Mouse (Mus musculus): ENCODE results near the gene A430005L14Rik. TPM values are rescaled to one million over a fixed set of nuclear protein-coding genes. Genes with fewer than 3 reads are reported as not detected.
A peak's percentile ranks its signal among the peaks of the same experiment; 100 is the strongest.
"Not testable (repeated sequence)": the region's sequence is repeated elsewhere in the genome, so short reads cannot be mapped to it uniquely, and the experiment has no call there.

Gene A430005L14Rik
- 70.4 and 76.6 TPM in 2 replicates for polyA plus RNA-seq (2014; fragmentation: Nextera tagmentation; extraction: Ambion mirVana)

- H3K36me3 ChIP-seq (ENCODE audit: control insufficient read depth, insufficient read depth, low read length), result peaks cover 18% of the 10 kb centered on the region
- no peaks in the 10 kb centered on the region for H3K27me3 ChIP-seq (ENCODE audit: control insufficient read depth, insufficient read depth, low read length)
- H3K4me2 ChIP-seq (replicated peaks; ENCODE audit: low read depth, low read length), result peak within 1 kb of the TSS; percentile 64
- H3K4me3 ChIP-seq (ENCODE audit: low read depth, low read length), result peak within 1 kb of the TSS; percentile 57
- peaks cover 10% of the 10 kb centered on the region; the same call in 1 of the 2 replicates for H3K4me1 ChIP-seq (ENCODE audit: control insufficient read depth, insufficient read depth, low read length)
- H3K9me3 ChIP-seq (ENCODE audit: control insufficient read depth, low read depth, low read length), result no peaks in the 10 kb centered on the region
- peak within 1 kb of the TSS; percentile 55 for H3K9ac ChIP-seq (replicated peaks; ENCODE audit: low read depth, low read length)
- ATAC-seq (ENCODE audit: insufficient number of reproducible peaks, insufficient read depth, low FRiP score, low read depth), result peak; percentile 95
- peak within 1 kb of the TSS; percentile 86 for H3K27ac ChIP-seq (ENCODE audit: low read length)
- 2% methylated on average over 59 of the region's 67 CpGs for WGBS
Measured at GRCm38 (mm10) chr4:153956569-153957405, at the start of gene A430005L14Rik. A430005L14Rik (plus strand) TSS chr4:153957237.

- Histone ChIP-seq H3K4me3 (ENCODE audit: low read depth, low read length) (no peak overlapping the region), H3K4me1 (ENCODE audit: control insufficient read depth, insufficient read depth, low read length) (no peaks in the 10 kb centered on the region), H3K4me2 (replicated peaks; ENCODE audit: low read depth, low read length) (no peak overlapping the region), H3K27me3 (ENCODE audit: control insufficient read depth, insufficient read depth, low read length) (no peaks in the 10 kb centered on the region), H3K9me3 (ENCODE audit: control insufficient read depth, low read depth, low read length) (no peaks in the 10 kb centered on the region), H3K9ac (replicated peaks; ENCODE audit: low read depth, low read length) (no peak overlapping the region), H3K27ac (ENCODE audit: low read length) (no peak overlapping the region), H3K36me3 (ENCODE audit: control insufficient read depth, insufficient read depth, low read length) (no peaks in the 10 kb centered on the region)
- peak; percentile 56; the same call in 1 of the 2 replicates for ATAC-seq (ENCODE audit: insufficient number of reproducible peaks, insufficient read depth, low FRiP score, low read depth)
- 22% methylated on average over 11 of the region's 11 CpGs for WGBS
Measured at GRCm38 (mm10) chr4:153907573-153907972, 49.5 kb upstream of the A430005L14Rik start.

- H3K4me2 ChIP-seq (replicated peaks; ENCODE audit: low read depth, low read length), result no peak overlapping the region
- no peaks in the 10 kb centered on the region for H3K27me3 ChIP-seq (ENCODE audit: control insufficient read depth, insufficient read depth, low read length)
- H3K27ac ChIP-seq (ENCODE audit: low read length), result no peak overlapping the region
- H3K4me3 ChIP-seq (ENCODE audit: low read depth, low read length), result no peak overlapping the region
- no peaks in the 10 kb centered on the region for H3K4me1 ChIP-seq (ENCODE audit: control insufficient read depth, insufficient read depth, low read length)
- H3K9me3 ChIP-seq (ENCODE audit: control insufficient read depth, low read depth, low read length), result no peaks in the 10 kb centered on the region
- H3K9ac ChIP-seq (replicated peaks; ENCODE audit: low read depth, low read length), result no peak overlapping the region
- H3K36me3 ChIP-seq (ENCODE audit: control insufficient read depth, insufficient read depth, low read length), result no peaks in the 10 kb centered on the region
- ATAC-seq (ENCODE audit: insufficient number of reproducible peaks, insufficient read depth, low FRiP score, low read depth), result no peak
- WGBS, result 53% methylated on average over 3 of the region's 3 CpGs
Measured at GRCm38 (mm10) chr4:153913635-153914034, 43.4 kb upstream of the A430005L14Rik start.

GRCm38 (mm10) chr4:153917773-153918500 is 39.1 kb upstream of the A430005L14Rik start:
- Histone ChIP-seq H3K9me3 (ENCODE audit: control insufficient read depth, low read depth, low read length) (no peaks in the 10 kb centered on the region), H3K4me1 (ENCODE audit: control insufficient read depth, insufficient read depth, low read length) (no peaks in the 10 kb centered on the region), H3K36me3 (ENCODE audit: control insufficient read depth, insufficient read depth, low read length) (no peaks in the 10 kb centered on the region), H3K27me3 (ENCODE audit: control insufficient read depth, insufficient read depth, low read length) (no peaks in the 10 kb centered on the region), H3K27ac (ENCODE audit: low read length) (no peak overlapping the region), H3K4me2 (replicated peaks; ENCODE audit: low read depth, low read length) (no peak overlapping the region), H3K9ac (replicated peaks; ENCODE audit: low read depth, low read length) (no peak overlapping the region), H3K4me3 (ENCODE audit: low read depth, low read length) (no peak overlapping the region)
- ATAC-seq (ENCODE audit: insufficient number of reproducible peaks, insufficient read depth, low FRiP score, low read depth), result no peak
- 37% methylated on average over 8 of the region's 8 CpGs for WGBS

- 64% methylated on average over 9 of the region's 9 CpGs for WGBS
- H3K27me3 ChIP-seq (ENCODE audit: control insufficient read depth, insufficient read depth, low read length), result no peaks in the 10 kb centered on the region
Measured at GRCm38 (mm10) chr4:153920517-153921233, 36.4 kb upstream of the A430005L14Rik start.

GRCm38 (mm10) chr4:153922090-153922489 is 34.9 kb upstream of the A430005L14Rik start:
- 36% methylated on average over 4 of the region's 4 CpGs for WGBS
- ATAC-seq (ENCODE audit: insufficient number of reproducible peaks, insufficient read depth, low FRiP score, low read depth), result not testable (repeated sequence)

More at GRCm38 (mm10) chr4:153920517-153921233, 36.4 kb upstream of the A430005L14Rik start:
- Histone ChIP-seq H3K4me3 (ENCODE audit: low read depth, low read length) (no peak overlapping the region), H3K9ac (replicated peaks; ENCODE audit: low read depth, low read length) (no peak overlapping the region), H3K4me1 (ENCODE audit: control insufficient read depth, insufficient read depth, low read length) (no peaks in the 10 kb centered on the region), H3K9me3 (ENCODE audit: control insufficient read depth, low read depth, low read length) (no peaks in the 10 kb centered on the region), H3K27ac (ENCODE audit: low read length) (no peak overlapping the region), H3K36me3 (ENCODE audit: control insufficient read depth, insufficient read depth, low read length) (no peaks in the 10 kb centered on the region), H3K4me2 (replicated peaks; ENCODE audit: low read depth, low read length) (no peak overlapping the region)
- ATAC-seq (ENCODE audit: insufficient number of reproducible peaks, insufficient read depth, low FRiP score, low read depth), result no peak

GRCm38 (mm10) chr4:153928772-153929299 is 28.2 kb upstream of the A430005L14Rik start:
- 83% methylated on average over 11 of the region's 11 CpGs for WGBS
- no peaks in the 10 kb centered on the region for H3K9me3 ChIP-seq (ENCODE audit: control insufficient read depth, low read depth, low read length)
- H3K4me3 ChIP-seq (ENCODE audit: low read depth, low read length), result no peak overlapping the region
- no peaks in the 10 kb centered on the region for H3K27me3 ChIP-seq (ENCODE audit: control insufficient read depth, insufficient read depth, low read length)
- no peak overlapping the region for H3K27ac ChIP-seq (ENCODE audit: low read length)
- no peaks in the 10 kb centered on the region for H3K36me3 ChIP-seq (ENCODE audit: control insufficient read depth, insufficient read depth, low read length)
- ATAC-seq (ENCODE audit: insufficient number of reproducible peaks, insufficient read depth, low FRiP score, low read depth), result no peak
- H3K4me1 ChIP-seq (ENCODE audit: control insufficient read depth, insufficient read depth, low read length), result no peaks in the 10 kb centered on the region
- H3K9ac ChIP-seq (replicated peaks; ENCODE audit: low read depth, low read length), result no peak overlapping the region
- H3K4me2 ChIP-seq (replicated peaks; ENCODE audit: low read depth, low read length), result no peak overlapping the region

More at GRCm38 (mm10) chr4:153922090-153922489, 34.9 kb upstream of the A430005L14Rik start:
- not testable (repeated sequence) for H3K36me3 ChIP-seq (ENCODE audit: control insufficient read depth, insufficient read depth, low read length); H3K27me3 ChIP-seq (ENCODE audit: control insufficient read depth, insufficient read depth, low read length); H3K4me3 ChIP-seq (ENCODE audit: low read depth, low read length); H3K9me3 ChIP-seq (ENCODE audit: control insufficient read depth, low read depth, low read length); H3K4me2 ChIP-seq (replicated peaks; ENCODE audit: low read depth, low read length); H3K4me1 ChIP-seq (ENCODE audit: control insufficient read depth, insufficient read depth, low read length); H3K9ac ChIP-seq (replicated peaks; ENCODE audit: low read depth, low read length); H3K27ac ChIP-seq (ENCODE audit: low read length)

GRCm38 (mm10) chr4:153929425-153929824 is 27.6 kb upstream of the A430005L14Rik start:
- Histone ChIP-seq H3K4me1 (ENCODE audit: control insufficient read depth, insufficient read depth, low read length) (no peaks in the 10 kb centered on the region), H3K27ac (ENCODE audit: low read length) (no peak overlapping the region), H3K9me3 (ENCODE audit: control insufficient read depth, low read depth, low read length) (no peaks in the 10 kb centered on the region), H3K36me3 (ENCODE audit: control insufficient read depth, insufficient read depth, low read length) (no peaks in the 10 kb centered on the region), H3K9ac (replicated peaks; ENCODE audit: low read depth, low read length) (no peak overlapping the region), H3K4me2 (replicated peaks; ENCODE audit: low read depth, low read length) (no peak overlapping the region), H3K4me3 (ENCODE audit: low read depth, low read length) (no peak overlapping the region), H3K27me3 (ENCODE audit: control insufficient read depth, insufficient read depth, low read length) (no peaks in the 10 kb centered on the region)
- no peak for ATAC-seq (ENCODE audit: insufficient number of reproducible peaks, insufficient read depth, low FRiP score, low read depth)
- WGBS, result 59% methylated on average over 10 of the region's 10 CpGs

Measured in stomach, embryonic 14.5 days (tissue).